Mouse (Mus musculus): ENCODE data around the gene Aif1. TPM values are rescaled to one million over a fixed set of nuclear protein-coding genes. Genes with fewer than 3 reads are reported as not detected.

Aif1 gene
- total and polyA plus RNA-seq, 3 experiments: 0.42 to 0.45 TPM; not detected in 1

- no peaks in the 10 kb centered on the region for H3K9me3 ChIP-seq (replicated peaks; ENCODE audit: insufficient read depth, low read length)
- TF ChIP-seq KAT2A (conservative IDR thresholded peaks at IDR 0.05; ENCODE audit: low read depth, low read length) (no peak), HCFC1 (IDR thresholded peaks at IDR 0.05; ENCODE audit: low read depth, low read length) (no peak), MEF2A (IDR thresholded peaks at IDR 0.05; ENCODE audit: extremely low read depth, insufficient replicate concordance, low read depth, low read length, poor library complexity, severe bottlenecking) (no peak), MAFK (IDR thresholded peaks at IDR 0.05; ENCODE audit: borderline replicate concordance, low read depth, low read length) (no peak), ZKSCAN1 (IDR thresholded peaks at IDR 0.05; ENCODE audit: low read depth, low read length) (no peak), POLR2AphosphoS2 (IDR thresholded peaks at IDR 0.05; ENCODE audit: low read length) (no peak), TAL1 (IDR thresholded peaks at IDR 0.05; ENCODE audit: low read length) (no peak), TBP (IDR thresholded peaks at IDR 0.05; ENCODE audit: low read depth, low read length) (no peak), NRF1 (IDR thresholded peaks at IDR 0.05; ENCODE audit: insufficient read depth, low read depth, low read length, poor library complexity, severe bottlenecking) (no peak), EP300 (IDR thresholded peaks at IDR 0.05; ENCODE audit: low read depth in 1 of 2, low read length in 2 of 2) (no peak), BHLHE40 (IDR thresholded peaks at IDR 0.05; ENCODE audit: borderline replicate concordance, low read depth, low read length) (no peak), RCOR1 (IDR thresholded peaks at IDR 0.05; ENCODE audit: low read depth, low read length) (no peak), MAX (IDR thresholded peaks at IDR 0.05; ENCODE audit: low read length) (no peak)
- H3K27me3 ChIP-seq (ENCODE audit: control insufficient read depth in 1 of 2, insufficient read depth in 2 of 2, low read length in 2 of 2): no peaks in the 10 kb centered on the region
- H3K27ac ChIP-seq (ENCODE audit: control insufficient read depth, low read depth, low read length): no peak overlapping the region
- H3K4me1 ChIP-seq (ENCODE audit: control insufficient read depth in 1 of 2, insufficient read depth in 2 of 2, low read length in 2 of 2): no peaks in the 10 kb centered on the region
- H3K79me2 ChIP-seq (ENCODE audit: control insufficient read depth, insufficient read depth, low read length, poor library complexity): peaks cover 44% of the 10 kb centered on the region
- H3K4me3 ChIP-seq (ENCODE audit: control insufficient read depth in 1 of 2, insufficient read depth in 1 of 2, low read depth in 2 of 2, low read length in 2 of 2): no peak overlapping the region
- no peak for DNase-seq (ENCODE audit: low read depth, low spot score)
- H3K9ac ChIP-seq (ENCODE audit: control insufficient read depth, low read depth, low read length, poor library complexity, severe bottlenecking): no peak overlapping the region
- peaks cover 4 to 37% of the 10 kb centered on the region in 2 experiments; a peak in 3 of 4 replicates for H3K36me3 ChIP-seq (ENCODE audit: control insufficient read depth in 1 of 2, insufficient read depth in 2 of 2, low read length in 2 of 2)
Observed at GRCm38 (mm10) chr17:35156461-35157200, 19.2 kb downstream of the Aif1 start.

GRCm38 (mm10) chr17:35155451-35155850 is 20.4 kb downstream of the Aif1 start:
- Histone ChIP-seq H3K79me2 (ENCODE audit: control insufficient read depth, insufficient read depth, low read length, poor library complexity) (peaks cover 33% of the 10 kb centered on the region), H3K9me3 (replicated peaks; ENCODE audit: insufficient read depth, low read length) (no peaks in the 10 kb centered on the region), H3K36me3 (ENCODE audit: control insufficient read depth in 1 of 2, insufficient read depth in 2 of 2, low read length in 2 of 2) (peaks cover 6 to 32% of the 10 kb centered on the region in 2 experiments), H3K27ac (ENCODE audit: control insufficient read depth, low read depth, low read length) (no peak overlapping the region), H3K27me3 (ENCODE audit: control insufficient read depth in 1 of 2, insufficient read depth in 2 of 2, low read length in 2 of 2) (no peaks in the 10 kb centered on the region), H3K4me3 (ENCODE audit: control insufficient read depth in 1 of 2, insufficient read depth in 1 of 2, low read depth in 2 of 2, low read length in 2 of 2) (no peak overlapping the region), H3K4me1 (ENCODE audit: control insufficient read depth in 1 of 2, insufficient read depth in 2 of 2, low read length in 2 of 2) (no peaks in the 10 kb centered on the region), H3K9ac (ENCODE audit: control insufficient read depth, low read depth, low read length, poor library complexity, severe bottlenecking) (no peak overlapping the region)
- TF ChIP-seq POLR2AphosphoS2 (IDR thresholded peaks at IDR 0.05; ENCODE audit: low read length) (0 out of 2 replicates have a peak, but pooled peaks have one; percentile 3), MXI1 (IDR thresholded peaks at IDR 0.05; ENCODE audit: low read depth, low read length) (no peak)
- DNase-seq (ENCODE audit: low read depth, low spot score): no peak
